Mouse (Mus musculus): ENCODE measurements at regions not wholly inside any gene's neighbourhood (a gene's known extent, or its start where the extent isn't known, plus 50 kb on each side); places are given as distances from the start of the nearest gene placed in this dataset.

DNA sequence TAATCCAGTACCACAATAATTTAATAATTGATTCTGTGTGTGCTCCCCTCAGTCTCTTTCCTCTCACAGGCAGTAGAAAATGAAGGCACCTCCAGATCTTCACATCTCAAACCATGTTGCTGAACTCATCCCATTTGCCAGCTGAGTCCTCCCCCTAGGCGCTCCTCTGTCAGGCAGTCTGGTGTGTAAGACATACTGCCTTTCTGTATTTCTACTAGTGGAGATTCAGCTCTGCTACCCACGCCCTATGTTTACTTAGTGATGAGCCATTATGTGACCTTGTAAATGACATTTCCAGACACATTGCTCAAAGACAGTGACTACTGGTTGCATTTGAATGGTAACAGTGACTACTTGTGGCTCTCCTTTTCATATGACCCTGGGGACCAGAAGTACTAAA is 387.9 kb downstream of the Serpinb8 start:
- TF ChIP-seq POLR2A (IDR thresholded peaks at IDR 0.05; ENCODE audit: low read depth, low read length), result no peak
- no peak for TF ChIP-seq CTCF (IDR thresholded peaks at IDR 0.05; ENCODE audit: borderline replicate concordance, insufficient read depth, low read length)
